Mouse (Mus musculus): Measurements from ENCODE around the gene Zfp239.

The Zfp239 gene

DNA sequence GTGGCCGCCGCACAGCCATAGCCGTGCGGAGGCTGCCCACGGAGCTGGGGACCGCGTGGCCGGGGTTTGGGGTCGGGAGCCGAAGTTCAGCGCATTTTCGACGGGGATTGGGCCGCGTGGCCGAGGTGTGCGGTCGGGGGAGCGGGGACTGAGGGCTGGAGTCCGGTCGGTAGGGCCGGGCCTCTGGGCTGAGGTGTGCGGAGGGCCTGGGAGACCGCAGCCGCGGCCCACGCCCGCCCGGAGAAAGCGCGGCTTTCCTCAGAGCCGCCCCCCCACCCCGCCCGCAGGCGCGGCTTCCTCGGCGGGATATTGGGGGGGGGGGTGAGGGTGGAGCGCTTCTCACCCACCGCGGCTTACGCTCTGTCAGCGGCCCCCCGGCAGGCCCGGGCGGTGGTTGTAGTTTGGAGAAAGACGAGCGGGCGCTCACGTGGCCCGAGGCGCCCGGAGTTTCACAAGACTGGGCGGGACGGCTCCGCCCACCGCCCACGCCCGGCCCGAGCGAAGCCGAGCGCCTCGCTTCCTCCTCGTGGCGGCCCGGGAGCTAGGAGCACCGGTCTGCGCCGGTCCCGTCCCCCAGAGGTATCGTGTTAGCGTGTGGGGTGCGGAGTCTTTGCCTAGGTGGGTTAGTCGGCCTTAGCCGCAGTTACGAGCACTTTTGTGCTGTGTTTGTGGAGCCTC is 45.5 kb downstream of the Zfp239 start:
- peak; percentile 48 for DNase-seq

DNA sequence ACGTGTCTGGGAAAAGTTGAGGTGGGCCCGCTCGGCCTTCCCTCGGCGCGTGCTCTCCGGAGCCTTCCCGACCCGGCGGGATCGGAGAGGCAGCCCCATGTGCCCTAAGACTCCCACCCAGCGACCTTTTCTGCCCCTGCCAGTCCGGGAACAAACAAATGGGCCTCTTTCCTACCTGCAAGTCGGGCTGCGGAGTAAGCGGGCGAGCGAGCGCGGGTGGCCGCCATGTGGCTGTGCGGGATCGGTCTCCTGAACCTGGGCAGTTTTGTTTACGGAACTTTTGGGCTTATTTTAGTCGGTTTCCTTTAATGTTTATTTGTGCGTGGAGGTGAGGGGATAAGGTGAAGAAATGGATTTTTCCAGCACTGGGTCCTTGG is 46.1 kb downstream of the Zfp239 start:
- no peak for DNase-seq

DNA sequence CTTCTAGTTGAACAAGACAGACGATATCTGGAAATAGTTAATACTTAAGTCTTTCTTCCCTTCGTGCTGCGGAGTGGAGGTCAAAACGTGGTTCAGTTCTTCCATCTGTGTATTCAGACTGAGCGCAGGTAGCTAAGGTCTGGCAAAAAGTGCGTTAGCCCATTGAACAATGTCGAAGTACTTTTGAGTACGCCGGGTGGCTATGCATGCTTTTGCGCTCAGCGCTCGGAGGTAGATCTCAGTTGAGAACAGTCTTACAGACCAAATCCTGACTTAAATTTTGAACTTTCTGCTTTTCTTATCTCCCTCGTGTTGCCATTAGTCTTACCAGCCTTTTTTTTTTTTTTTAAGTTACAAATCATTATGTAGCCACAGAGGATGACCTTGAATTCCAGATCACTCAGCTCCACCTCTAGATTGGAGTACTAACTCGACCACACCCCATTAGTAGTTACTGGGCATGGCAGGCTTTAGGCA is 46.6 kb downstream of the Zfp239 start:
- no peak for DNase-seq

DNA sequence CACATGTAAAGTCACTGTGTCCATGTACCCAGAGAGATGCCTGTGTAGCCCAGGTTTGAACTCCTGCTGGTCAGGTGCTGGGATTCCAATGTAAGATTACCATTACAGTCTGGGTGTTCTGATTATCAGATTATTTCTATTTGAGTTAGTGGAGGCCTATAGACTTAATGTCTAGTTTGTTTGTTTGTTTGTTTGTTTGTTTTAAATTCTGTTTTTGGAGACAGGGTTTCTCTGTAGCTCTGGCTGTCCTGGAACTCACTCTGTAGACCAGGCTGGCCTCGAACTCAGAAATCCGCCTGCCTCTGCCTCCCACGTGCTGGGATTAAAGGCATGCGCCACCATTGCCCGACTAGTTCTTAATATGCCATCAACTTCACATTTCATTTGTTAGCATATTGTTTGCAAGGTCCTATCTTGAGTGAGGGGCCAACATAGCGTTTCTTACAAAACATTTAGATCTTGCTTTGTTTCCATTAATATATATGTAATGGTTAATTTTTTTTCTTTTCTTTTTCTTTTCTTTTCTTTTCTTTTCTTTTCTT is 48.3 kb downstream of the Zfp239 start:
- DNase-seq = no peak

DNA sequence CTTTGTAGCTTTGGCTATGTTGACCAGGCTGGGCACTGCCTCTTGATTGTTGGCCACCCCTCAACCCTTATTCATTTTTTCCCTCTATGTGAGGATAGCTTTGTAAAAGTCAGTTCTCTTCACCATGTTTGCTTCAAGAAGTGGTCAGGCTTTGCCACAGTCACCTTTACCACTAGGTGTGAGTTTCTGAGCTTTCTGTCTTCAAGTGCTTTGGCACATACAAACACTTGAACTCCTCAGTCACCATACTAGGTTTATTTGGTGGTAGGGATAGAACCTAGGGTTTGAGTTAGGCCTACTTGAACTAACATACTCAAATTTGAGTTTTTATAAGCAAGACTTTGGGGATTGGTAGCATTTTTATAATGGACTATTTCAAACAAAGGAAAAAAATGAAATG is 52.6 kb downstream of the Zfp239 start:
- no peak for DNase-seq

DNA sequence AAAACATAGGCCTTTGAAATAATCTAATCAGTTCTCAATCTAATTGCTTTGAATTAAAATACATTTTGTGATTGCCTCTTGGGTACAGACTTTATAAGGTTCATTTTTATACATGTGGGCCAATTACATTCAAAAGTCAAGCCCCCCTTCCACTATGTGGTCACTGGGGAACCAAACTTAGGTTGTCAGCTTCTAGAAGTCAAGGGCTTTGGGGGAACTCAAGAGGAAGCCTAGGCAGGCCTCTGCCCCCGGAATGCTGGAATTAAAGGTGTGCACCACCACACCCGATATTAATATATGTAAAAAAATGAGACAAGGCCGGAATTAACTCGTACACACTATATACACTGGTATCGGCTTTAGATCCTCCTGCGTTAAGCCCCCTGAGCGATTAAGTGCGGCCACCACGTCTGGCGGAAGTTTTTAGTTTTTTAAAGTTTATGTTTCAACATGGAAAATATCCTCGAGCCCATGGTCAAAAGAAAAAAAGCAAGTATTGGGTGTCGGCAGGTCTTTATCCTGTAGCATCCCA is 54.4 kb downstream of the Zfp239 start:
- DNase-seq = no peak

DNA sequence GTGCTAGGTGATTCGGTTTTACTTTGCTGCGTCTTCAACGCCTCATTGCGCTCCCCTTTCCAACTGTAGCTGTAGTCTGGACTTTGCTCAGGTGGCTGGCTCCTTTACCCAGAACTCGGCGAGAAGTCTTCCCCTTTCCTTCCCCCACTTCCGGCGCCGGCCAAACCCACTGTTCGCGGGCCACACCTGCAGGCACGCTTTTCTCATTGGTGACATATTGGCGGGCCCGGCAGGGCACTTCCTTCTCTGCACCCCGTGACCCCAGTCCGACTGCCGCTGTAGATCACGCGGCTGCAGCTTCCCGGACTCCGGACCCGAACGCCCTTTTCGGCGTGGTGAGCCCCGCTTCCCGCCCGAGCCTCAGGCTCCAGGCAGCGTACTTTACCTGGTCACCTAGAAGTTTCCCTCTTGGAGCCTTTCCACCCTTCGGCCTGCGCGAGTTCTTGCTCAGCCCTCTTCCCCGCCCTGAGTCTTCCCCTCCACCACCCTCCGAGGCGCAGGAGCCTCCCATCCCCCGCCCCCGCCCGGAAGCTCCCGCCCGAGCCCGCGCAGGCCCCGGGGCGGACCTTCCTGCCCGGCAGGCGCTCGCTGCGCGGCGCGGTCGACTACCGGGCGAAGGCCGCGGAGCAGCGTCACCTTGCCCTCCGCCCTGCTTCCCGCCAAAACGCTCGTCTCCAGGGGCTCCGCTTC is 55.0 kb downstream of the Zfp239 start:
- DNase-seq = peak; percentile 73

DNA sequence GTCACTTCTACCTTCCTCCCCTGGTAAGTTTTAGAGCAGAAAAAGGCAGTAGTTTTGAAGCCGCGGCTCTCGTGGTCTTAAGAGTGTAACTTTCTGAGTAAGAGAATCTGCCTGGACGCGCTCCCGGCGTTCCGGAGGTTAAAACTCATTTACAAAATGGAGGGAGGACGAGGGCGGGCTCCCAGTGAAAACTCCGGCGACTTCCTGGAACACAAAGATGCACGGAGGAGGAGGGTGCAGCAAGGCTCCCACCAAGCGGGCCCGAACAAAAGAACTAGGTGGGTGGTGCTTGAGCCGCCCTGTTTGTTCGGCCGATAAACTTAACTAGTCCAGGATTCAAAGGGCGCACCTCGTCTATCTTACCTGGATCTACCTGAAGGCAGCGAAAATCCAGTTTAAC is 55.7 kb downstream of the Zfp239 start:
- peak; percentile 42 for DNase-seq

DNA sequence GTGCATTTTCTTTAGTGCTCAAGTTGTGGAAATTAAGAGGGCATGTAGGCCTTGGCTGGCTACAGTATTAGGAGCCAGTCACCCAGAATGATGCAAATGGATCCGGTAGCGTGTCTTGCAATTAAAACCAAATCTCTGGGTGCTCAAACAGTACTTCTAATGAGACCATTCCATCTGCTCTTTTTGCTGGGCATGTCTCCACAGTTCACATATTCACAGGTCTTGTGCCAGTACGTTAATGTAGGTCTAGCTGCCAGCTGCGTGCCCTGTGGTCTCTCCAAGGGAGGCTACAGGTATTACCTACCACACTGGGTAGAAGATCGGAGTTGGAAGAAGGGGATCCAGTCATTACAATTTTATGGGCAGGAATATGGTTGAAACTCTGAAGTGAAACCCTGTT is 56.1 kb downstream of the Zfp239 start:
- no peak for DNase-seq

DNA sequence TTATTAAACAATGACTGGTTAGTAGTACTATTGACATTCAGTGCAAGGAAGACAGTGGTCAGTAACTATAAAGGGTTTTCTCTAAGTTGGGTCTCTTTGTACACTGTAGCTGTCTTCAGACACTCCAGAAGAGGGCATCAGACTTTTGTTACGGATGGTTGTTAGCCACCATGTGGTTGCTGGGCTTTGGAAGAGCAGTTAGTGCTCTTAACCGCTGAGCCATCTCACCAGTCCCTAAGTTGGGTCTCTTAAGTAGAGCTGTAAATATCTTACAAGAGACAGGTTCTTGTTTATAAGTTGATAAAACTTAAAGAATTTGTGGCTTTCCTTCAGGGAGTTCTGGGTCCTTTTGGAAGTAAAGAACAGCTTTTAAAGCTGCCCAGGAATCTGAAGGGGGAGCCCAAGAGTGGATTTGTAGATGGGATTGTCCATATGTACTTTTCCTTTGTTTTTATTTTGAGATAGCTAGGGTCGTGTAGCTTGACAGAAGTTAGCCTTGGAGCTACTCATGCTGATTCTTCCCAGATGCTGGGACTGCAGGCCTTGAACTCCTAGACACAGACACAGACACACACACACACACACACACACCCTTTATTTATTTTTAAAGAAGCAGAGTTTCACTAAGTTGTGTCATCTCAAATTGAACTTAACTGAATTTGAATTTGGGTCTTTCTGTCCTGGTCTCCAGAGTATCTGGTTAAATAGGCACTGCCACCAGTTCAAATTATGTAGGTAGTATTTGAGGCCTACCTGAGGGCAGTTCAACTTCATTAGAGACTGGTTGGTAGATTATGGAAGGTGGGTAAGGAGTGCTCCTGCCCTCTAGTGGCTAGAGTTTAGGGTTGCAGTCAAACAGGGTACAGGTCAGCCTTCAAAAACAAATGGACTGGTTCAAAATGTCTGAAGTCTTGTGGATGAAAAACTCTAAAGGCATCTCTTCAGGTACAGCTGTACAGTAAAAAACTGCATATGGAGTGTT is 59.0 kb downstream of the Zfp239 start:
- no peak for DNase-seq

DNA sequence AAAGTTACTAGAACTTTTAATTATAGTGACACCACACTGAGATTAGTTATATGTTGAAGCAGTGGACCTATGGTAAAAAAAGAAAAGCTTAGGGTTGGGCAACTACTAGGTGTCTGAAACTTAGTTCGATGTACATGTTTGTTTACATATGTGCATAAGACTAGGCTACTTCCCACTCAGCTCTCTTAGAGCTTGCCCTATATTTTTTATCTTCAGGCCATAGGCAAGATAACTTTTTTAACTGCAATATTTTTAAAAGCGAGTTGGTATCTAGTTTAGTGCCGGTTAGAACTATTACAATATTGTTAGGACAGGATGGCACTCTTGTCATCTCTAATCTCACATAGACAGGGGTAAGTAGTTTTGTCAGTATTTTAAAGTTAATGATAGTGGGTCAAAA is 60.1 kb downstream of the Zfp239 start:
- DNase-seq = no peak
